Mouse (Mus musculus): ENCODE measurements around the gene Gpm6b.
A peak's percentile ranks its signal among the peaks of the same experiment; 100 is the strongest.

Gpm6b gene

DNA sequence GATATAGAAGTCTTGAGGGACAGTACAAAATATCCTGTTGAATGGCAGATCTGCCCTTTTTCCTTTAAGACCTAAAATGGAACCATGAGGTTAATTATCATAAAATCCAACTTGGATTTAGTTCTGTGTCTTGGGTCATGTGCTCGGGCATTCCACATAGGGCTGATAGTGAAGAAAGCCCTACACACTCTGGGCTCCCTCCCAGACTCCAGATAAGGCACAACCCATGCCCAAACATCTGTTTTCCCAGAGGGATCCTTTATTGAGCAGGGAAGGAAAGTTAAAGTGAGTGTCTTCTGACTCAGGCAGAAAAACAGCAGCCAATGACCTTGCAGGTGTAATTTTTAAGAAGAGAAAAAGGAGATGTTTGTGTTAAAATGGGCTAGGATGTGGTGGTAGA lies 116.2 kb downstream of the Gpm6b start:
- DNase-seq (ENCODE audit: low spot score in 2 of 2): no peak

DNA sequence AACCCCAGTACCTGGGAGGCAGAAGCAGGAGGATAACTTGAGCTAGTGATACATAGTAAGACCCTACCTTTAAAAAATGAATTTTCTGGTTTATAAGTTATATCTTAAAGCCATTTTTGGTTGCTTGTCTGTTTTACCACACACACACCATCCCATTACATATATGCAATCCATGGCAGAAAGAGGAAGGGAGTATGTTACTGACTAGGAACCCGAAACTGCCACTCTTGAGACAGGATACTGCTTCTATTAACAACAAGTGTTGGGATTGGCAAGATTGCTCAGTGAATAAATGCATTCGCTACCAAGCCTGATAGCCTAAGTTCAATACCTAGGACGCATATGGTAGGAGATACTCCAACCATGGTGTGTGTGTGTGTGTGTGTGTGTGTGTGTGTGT lies 117.6 kb downstream of the Gpm6b start:
- no peak for DNase-seq (ENCODE audit: low spot score in 2 of 2)

DNA sequence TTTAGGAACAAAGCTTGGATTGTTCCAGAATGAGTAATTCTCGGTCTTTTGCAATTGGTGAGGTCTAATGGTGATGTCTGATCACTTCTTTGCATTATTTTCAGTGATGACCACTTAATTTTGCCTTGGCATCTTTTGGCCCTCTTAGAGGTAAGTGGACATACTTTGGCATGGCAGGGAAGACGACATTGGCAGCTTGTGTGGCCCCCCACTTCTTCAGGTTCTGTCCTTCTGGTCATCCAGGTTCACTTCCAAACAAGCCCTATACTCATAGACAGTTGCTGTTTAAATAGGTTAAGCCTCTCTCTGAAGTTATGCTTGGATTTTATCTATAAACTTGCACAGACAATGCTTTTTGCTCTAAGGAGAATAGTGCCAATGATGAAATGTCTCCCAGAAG lies 120.2 kb downstream of the Gpm6b start:
- DNase-seq (ENCODE audit: low spot score in 2 of 2): no peak

DNA sequence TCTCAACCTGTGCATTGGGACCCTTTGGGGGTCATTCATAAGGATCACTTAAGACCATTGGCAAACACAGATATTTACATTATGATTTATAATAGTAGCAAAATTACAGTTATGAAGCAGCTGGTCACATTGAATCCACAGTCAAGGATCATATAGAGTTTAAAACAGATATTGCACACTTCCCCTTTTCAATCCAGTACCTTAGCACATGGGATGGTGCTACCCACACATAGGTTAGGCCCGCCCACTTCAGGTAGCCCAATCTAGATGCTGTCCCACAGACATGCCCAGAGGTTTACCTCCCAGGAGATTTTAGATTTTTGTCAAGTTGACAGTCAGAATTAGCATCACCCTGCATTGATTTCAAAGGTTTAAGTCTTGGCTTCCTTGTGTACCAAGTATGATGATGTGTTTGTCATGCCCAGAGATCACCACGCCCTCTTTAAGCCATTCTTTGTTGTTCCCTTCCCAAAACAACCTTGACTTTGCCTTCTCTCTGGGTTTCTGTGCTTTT lies 121.3 kb downstream of the Gpm6b start:
- DNase-seq (ENCODE audit: low spot score in 2 of 2): no peak

DNA sequence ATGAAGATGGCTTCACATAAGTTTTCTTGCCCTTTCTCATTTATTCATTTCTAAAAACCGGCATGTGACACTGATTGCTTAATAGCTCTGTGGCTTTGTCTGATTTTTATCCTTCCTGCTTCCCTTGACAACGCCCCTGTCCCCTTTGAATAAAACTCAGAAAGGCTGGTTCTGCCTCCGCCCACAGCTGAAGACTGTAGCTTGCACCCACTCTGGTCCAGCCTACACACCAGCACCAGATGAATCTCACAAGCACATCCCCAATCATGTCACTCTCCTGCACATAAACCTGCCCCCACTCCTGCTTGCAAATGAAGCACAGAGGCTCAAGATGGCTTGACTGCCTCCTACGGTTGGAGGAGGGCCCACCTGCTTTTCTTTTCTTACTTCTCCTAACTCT lies 121.7 kb downstream of the Gpm6b start:
- DNase-seq (ENCODE audit: low spot score in 2 of 2): no peak

DNA sequence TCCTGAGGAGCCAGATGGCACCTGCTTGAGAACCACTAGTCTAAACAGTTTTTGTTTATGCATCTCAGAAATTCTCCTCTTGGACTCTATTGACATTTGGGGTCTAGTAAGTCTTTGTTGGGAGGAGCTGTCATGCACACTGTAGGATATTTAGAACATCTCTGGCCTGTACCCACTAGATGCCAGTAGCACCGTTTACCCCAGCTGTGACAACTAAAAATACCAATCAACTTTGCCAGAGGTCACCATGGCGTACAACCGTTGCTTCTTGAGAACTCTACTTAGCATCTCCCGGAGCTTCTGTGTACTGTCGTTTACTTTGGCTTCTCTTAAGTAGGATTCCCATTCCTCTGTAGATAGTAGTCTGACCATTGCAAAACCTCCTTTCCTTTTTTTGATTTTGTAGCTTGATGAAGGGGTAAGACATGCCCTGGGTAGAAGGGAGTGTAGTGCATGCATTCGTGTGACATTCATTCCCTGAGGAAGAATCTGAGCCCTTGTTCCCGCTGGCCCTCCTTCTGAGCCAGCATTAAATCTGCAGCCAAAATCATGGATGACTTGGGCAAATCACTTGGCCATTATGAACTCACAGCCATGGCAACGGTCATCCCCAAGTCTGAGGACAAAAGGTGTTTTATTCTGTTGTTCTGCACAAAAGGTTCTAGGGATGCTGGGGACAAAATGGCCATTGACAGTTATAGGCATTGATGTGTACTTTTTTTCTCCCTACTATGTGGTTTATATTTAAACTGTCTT lies 126.9 kb downstream of the Gpm6b start:
- DNase-seq (ENCODE audit: low spot score in 2 of 2): no peak

DNA sequence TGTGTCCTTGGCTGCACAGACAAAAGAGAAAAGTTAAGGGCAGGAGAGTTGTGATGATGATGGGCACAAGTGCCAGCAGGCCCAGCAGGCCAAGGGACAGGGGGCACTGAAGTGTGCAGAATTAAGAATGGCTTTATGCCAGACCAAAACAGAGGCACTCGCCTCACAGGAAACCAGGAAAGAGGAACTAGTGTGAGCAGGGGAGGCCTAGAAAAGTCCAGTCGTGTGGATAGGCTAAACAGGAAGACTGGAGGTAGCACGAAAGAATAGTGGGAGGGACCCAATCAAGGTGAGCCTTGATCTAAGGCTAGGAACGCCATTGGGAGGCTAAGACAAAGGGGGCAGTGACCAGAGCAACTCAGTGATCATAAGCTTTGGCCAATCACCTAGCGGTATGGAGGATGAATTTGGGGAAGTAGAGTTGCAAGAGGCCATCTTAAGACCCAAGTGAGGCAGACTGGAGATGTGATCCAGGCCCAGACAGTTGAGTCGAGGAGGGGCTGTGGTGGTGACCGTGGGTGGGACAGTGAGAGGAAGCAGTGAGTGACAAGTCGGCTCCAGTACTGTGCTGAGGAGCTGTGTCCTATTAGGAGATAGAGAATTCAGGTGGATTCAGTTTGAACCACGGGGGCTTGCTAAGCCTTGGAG lies 138.1 kb downstream of the Gpm6b start:
- DNase-seq (ENCODE audit: low spot score in 2 of 2): no peak

DNA sequence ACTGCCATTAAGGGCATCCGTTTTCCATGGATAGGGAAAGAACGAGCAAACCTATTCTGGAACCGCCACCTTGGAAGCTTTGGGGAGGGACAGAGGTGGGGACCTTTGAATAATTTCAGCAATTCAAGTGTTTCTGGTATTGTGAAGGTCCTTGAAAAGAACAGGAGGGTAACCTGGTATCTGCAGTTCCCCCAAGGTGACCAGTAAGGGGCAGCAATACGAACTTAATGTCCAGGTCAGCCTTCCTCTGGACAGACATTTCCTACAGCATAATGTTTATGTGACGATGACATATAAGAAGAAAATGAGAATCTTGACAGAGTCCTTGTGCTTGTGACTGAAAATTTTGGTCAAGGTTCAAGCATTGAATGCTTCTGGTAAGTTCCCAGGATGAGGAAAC lies 139.9 kb downstream of the Gpm6b start:
- no peak for DNase-seq (ENCODE audit: low spot score in 2 of 2)

DNA sequence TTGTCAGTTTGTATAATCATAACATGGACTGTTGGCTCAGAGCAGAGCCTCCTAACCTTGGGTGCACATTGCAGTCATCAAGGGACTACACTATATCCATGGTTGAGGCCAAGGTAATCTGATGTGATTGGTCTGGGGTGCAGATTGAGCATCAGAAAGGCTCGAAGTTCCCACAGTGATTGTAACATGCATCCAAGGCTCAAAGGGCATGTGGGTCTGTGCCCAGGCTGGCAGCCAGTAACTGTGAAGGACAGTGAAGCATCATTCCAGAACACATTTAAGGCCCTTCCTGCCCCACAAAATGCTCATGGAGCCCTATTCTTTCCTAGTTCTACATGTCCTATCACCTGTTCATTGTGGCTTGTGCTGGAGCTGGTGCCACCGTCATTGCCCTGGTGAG lies 144.9 kb downstream of the Gpm6b start:
- DNase-seq (ENCODE audit: low spot score in 2 of 2): no peak

DNA sequence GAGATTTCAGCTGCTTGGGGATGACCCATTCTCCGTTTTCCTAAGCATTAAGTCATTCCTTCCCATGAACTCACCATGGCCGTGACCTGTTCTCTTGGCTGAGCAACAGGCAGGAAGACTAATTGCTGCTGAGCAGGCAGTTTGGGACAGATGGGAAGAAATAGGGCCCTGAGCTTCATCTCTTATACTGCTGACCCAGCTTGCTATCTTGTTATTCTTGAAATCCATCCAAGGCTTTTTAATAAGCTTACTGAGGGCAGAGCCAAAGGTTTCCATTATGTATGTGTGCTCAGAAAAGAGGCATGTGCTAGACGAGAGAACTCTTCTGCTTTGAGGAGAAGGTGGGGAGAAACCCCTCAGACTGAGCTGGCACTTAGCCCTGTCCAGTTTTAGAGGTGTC lies 146.2 kb downstream of the Gpm6b start:
- DNase-seq (ENCODE audit: low spot score in 2 of 2): no peak

DNA sequence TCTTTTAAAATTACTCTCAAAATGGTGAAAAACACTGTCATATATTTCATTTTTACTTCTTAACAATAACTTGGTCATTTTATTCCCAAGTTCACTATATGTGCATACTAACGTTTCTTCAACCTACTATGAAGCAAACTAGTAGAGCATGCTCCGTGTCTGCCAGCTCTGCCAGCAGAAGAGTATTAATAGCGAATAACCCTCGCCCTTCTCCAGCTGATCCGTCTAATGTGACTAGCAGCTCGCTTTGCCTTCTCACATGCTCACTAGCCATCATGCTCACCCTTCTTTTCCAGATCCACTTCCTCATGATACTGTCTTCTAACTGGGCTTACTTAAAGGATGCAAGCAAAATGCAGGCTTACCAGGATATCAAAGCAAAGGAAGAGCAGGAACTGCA lies 147.9 kb downstream of the Gpm6b start:
- no peak for DNase-seq (ENCODE audit: low spot score in 2 of 2)

DNA sequence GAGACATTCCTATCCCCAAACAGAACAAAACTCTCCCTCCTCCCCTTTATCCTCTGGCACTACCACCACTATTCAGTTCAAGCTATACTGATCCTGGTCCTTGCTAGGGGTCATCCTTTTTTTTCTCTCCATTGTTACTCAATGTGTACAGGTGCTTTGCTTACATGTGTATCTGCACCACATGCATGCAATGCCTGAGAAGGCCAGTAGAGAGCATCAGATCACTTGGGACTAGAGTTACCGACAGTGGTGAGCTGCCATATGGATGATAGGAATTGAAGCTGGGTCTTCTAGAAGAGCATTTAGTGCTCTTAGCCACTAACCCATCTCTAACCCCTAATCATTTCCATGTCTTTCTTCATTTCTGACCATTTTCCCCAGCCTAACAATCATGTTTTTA lies 155.0 kb downstream of the Gpm6b start:
- DNase-seq (ENCODE audit: low spot score in 2 of 2): no peak

DNA sequence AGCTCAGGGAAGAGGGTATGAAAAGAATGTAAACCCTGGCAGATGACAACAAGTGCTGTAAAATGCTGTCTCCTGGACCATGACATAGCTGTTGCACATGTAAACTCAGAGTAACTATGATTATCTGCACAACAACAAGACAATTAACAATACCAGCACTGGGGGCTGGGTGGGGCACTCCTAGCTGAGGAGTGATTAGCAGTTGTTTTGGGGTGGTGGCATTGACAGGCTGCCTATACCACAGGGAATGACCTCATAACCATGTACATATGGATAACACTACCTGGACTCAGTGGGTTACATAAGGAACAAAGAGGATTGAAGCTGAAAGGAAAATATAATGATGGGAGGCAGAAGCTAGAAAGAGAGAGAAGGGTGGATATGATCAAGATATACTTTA lies 169.2 kb downstream of the Gpm6b start:
- DNase-seq (ENCODE audit: low spot score in 2 of 2): no peak

DNA sequence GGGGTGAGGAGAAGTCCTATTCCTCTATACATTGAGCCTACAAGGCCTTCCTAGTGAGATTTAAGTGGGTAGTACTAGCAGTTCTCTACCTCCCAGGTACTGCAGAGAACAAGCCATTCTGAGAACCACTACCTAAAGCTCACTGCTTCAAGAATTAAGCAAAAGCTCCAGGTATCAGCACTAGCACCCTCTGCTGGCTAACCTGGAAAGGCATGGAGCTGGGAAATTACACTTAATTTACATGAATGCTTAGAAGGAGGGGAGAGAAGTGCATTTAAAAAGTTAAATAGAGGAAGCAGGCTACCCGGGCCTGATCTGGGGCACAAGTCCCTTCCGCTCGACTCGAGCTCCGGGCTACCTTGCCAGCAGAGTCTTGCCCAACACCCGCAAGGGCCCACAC lies 177.5 kb downstream of the Gpm6b start:
- peak in 1 of 2 experiments; percentile 5 for DNase-seq (ENCODE audit: low spot score in 2 of 2)

DNA sequence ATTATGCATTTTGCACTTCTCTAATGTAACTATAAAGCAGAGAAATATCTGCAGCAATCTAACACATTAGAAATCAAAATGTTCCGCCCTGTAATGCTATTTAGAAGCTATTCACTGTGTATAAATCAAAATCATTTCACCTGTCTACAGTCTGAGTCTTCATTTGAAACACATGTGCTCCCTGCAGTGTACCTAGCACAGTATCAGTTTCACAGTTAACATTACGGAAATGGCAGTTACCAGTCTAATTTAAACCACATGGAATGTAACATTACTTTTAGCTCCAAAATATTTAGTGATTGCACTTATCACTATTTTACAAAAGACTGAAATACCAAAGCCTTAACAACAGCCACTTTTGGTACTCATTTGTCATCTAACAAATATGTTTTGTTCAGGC lies 196.1 kb downstream of the Gpm6b start:
- DNase-seq (ENCODE audit: low spot score in 2 of 2): no peak

Data from urinary bladder, adult 18-20 months (tissue).